Comparison of ENCODE assay signal across 16 mouse cellular contexts in genomic region chr6:101392801-101393117, GRCm38 (mm10). TPM values are rescaled to one million over a fixed set of nuclear protein-coding genes. Genes with fewer than 3 reads are reported as not detected.
"Had no signal": no experiment of that assay in that cellular context is flagged by ENCODE, and none has a peak within 500 bp of the region (broad histone marks: within the 10 kb centered on the region; RNA-seq: fewer than 3 reads in every experiment).

No protein-coding gene starts in this region.

- H3K9ac ChIP-seq: neural tube, embryonic 15.5 days; stomach, embryonic 15.5 days had no signal

- H3K36me3 ChIP-seq: neural tube, embryonic 15.5 days; stomach, embryonic 15.5 days had no signal

- H3K4me2 ChIP-seq: neural tube, embryonic 15.5 days; stomach, embryonic 15.5 days had no signal

- H3K27me3 ChIP-seq: neural tube, embryonic 15.5 days; stomach, embryonic 15.5 days had no signal

- H3K27ac ChIP-seq: neural tube, embryonic 15.5 days; stomach, embryonic 15.5 days; stomach, postnatal 0 days had no signal

- H3K9me3 ChIP-seq: neural tube, embryonic 15.5 days; stomach, embryonic 15.5 days had no signal

- H3K4me1 ChIP-seq: neural tube, embryonic 15.5 days; stomach, embryonic 15.5 days had no signal

- H3K4me3 ChIP-seq: neural tube, embryonic 15.5 days; stomach, embryonic 15.5 days had no signal

- DNase-seq: retina, postnatal 1 day; right cerebral cortex, adult 18-20 months; right cerebral cortex, postnatal 14 days; right cerebral cortex, postnatal 25 days; right cerebral cortex, postnatal 4 days; spleen, adult 18-20 months; thymus, adult 18-20 months; thymus, adult 2 months; thymus, postnatal 14 days; thymus, postnatal 25 days; thymus, postnatal 36 days; thymus, postnatal 4 days had no signal

RNA-seq across cellular contexts. Expression of gene Pdzrn3, which starts 15.1 kb away (rescaled TPM):
- total RNA-seq: neutrophil, adult 5-6 weeks had no signal
